Mouse (Mus musculus): Measurements from ENCODE around the gene Soat2.

DNA sequence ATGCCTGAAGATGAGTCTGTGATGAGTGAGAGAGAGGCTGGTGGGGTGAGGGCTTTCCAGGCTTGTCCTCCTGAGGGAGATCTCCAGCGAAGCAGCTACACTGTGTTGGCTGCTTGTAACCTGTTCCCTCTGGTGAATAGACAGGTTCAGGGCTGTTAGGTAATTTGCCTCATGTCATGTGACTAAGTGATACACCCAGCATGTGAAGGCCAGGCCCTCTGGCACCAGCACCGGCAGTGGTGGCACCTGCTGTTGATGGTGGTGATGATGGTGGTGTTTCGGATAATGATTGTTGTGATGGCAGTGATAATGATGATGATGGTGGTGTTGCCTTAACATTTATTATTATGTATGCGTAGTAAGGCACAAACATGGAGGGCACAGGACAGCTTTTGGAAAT, 60.5 kb downstream of the Soat2 start:
- TF ChIP-seq POLR2A (IDR thresholded peaks at IDR 0.05; ENCODE audit: extremely low read depth, insufficient read depth, low read length): no peak
- TF ChIP-seq CTCF (IDR thresholded peaks at IDR 0.05; ENCODE audit: extremely low read depth, insufficient read depth, low read length): no peak
